Mouse (Mus musculus) forebrain, embryonic 11.5 days (tissue): ENCODE measurements around the gene Myrf. TPM values are rescaled to one million over a fixed set of nuclear protein-coding genes. Genes with fewer than 3 reads are reported as not detected.
"Not testable (repeated sequence)": the region's sequence is repeated elsewhere in the genome, so short reads cannot be mapped to it uniquely, and the experiment has no call there.

Source experiments
- ATAC-seq: fragments of 200-750 bp; cut with Nextera tagmentation; replicated peaks from 2 replicates; pipeline ENCODE4 v1.8.0; 2017; ENCODE audit warnings: moderate TSS enrichment; ENCODE audit not compliant: low FRiP score
- DNase-seq: peaks from one replicate; pipeline ENCODE4 v3.0.0-alpha.2; 2017; ENCODE audit warnings: low spot score
- H3K27ac ChIP-seq: fragments of 300-500 bp; sonication (generic); 2 replicates; pipeline ENCODE4 v1.5.1; 2014; ENCODE audit warnings: low read depth, low read length
- H3K27me3 ChIP-seq: fragments of 300-500 bp; sonication (generic); 2 replicates; pipeline ENCODE4 v1.6.1; 2014; ENCODE audit warnings: mild to moderate bottlenecking, low read length, mixed read lengths; ENCODE audit not compliant: control insufficient read depth, insufficient read depth
- H3K36me3 ChIP-seq: fragments of 300-500 bp; sonication (generic); 2 replicates; pipeline ENCODE4 v1.6.1; 2014; ENCODE audit warnings: mild to moderate bottlenecking, low read length, moderate library complexity, mixed read lengths; ENCODE audit not compliant: control insufficient read depth, insufficient read depth
- H3K4me1 ChIP-seq: fragments of 300-500 bp; sonication (generic); replicated peaks from 2 replicates; pipeline ENCODE4 v1.6.1; 2014; ENCODE audit warnings: low read length, mixed read lengths; ENCODE audit not compliant: control insufficient read depth, insufficient read depth
- H3K4me2 ChIP-seq: fragments of 300-500 bp; sonication (generic); 2 replicates; pipeline ENCODE4 v1.6.1; 2014; ENCODE audit warnings: low read depth, mild to moderate bottlenecking, low read length, moderate library complexity, mixed read lengths; ENCODE audit not compliant: severe bottlenecking
- H3K4me3 ChIP-seq: fragments of 300-500 bp; sonication (generic); 2 replicates; pipeline ENCODE4 v1.5.1; 2014; ENCODE audit warnings: low read depth, low read length
- H3K9ac ChIP-seq: fragments of 300-500 bp; sonication (generic); 2 replicates; pipeline ENCODE4 v1.6.1; 2014; ENCODE audit warnings: low read length
- H3K9me3 ChIP-seq: fragments of 300-500 bp; sonication (generic); 2 replicates; pipeline ENCODE4 v1.6.1; 2016; ENCODE audit warnings: low read length, mixed read lengths; ENCODE audit not compliant: control insufficient read depth
- WGBS: fragments of 180-500 bp; shearing (Covaris S2); extraction: QIAGEN DNeasy Blood & Tissue Kit; methylation state at CpG from one replicate; pipeline ENCODE4 v1.1.7; 2014; 5-methylcytosine and 5-hydroxymethylcytosine counted together
- polyA plus RNA-seq: library from polyadenylated mRNA; unstranded; fragments of >200 nt; fragmentation: Nextera tagmentation; extraction: Ambion mirVana; gene quantifications from 2 replicates; pipeline ENCODE4 v1.2.1, GENCODE M21; 2014

Myrf gene
- polyA plus RNA-seq, 1 experiment from 2014 or later: 2.1 TPM

- DNase-seq (no peak), ATAC-seq (no peak)
- Histone ChIP-seq H3K27ac (no peak overlapping the region), H3K4me3 (no peak overlapping the region), H3K27me3 (no peaks in the 10 kb centered on the region), H3K9ac (no peak overlapping the region), H3K9me3 (no peaks in the 10 kb centered on the region), H3K36me3 (no peaks in the 10 kb centered on the region), H3K4me1 (no peaks in the 10 kb centered on the region), H3K4me2 (no peak overlapping the region)
- 75% methylated on average over 1 of the region's 1 CpGs for WGBS
These were observed 64.1 kb downstream of the Myrf start for GRCm38 (mm10) chr19:10176477-10176876.

DNA sequence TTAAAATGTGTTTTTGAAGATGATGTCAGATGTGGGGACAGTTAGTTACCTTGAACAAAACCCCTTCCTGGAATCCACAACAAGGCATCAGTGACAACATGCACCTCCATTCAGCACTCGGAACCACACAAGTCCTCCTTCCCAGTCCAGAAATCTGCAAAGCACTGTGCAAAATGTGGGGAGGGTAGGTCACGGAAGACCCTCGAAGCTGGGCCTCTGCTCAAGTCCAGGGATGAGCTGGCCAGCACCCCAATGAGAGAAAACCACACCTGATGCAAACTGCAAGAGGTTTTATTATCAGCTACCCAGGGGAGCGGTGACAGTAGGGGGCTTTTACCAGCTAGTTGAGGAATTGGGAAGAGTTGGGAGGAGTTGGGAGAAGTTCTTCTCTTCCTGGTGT is 65.6 kb downstream of the Myrf start:
- no peaks in the 10 kb centered on the region for H3K27me3 ChIP-seq
- H3K27ac ChIP-seq: no peak overlapping the region
- H3K4me2 ChIP-seq: no peak overlapping the region
- no peaks in the 10 kb centered on the region for H3K36me3 ChIP-seq
- no peaks in the 10 kb centered on the region for H3K9me3 ChIP-seq
- H3K4me3 ChIP-seq: no peak overlapping the region
- H3K9ac ChIP-seq: no peak overlapping the region
- no peaks in the 10 kb centered on the region for H3K4me1 ChIP-seq
- ATAC-seq: no peak
- DNase-seq: no peak
- WGBS: 85% methylated on average over 4 of the region's 4 CpGs

DNA sequence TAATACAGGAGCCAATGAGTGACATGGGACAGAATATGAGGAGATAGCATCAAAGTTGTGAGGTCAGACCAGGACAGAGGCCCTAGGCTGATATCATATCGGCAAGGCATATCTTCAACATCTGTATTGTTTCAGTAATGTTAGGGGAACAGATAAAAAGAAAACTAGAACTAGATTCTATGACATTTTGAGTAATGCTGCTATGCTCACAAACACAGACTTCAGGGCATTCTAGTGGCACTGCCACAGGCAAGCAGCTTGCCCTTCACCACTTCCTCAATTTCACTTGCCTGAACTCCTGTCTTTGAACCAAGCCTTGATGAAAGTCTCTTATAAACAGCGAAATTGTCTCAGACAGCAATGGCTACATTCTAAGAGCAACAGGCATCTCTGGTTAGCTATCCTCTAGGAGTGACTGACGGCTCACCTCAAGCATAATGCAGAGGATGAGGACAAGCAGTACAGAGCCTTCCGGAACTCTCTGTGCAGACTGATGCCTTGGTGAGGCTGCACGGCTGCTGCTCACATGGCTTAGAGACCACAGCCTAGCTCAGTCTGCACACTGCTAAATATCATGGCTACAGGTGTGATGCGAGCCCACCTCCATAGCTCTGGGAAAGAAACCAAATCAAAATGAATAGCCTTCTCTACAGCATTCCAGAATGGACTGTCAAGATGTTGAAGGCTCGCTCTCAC is 66.6 kb downstream of the Myrf start:
- ATAC-seq: no peak
- H3K27ac ChIP-seq: no peak overlapping the region
- no peak overlapping the region for H3K9ac ChIP-seq
- no peaks in the 10 kb centered on the region for H3K9me3 ChIP-seq
- no peaks in the 10 kb centered on the region for H3K4me1 ChIP-seq
- no peak overlapping the region for H3K4me3 ChIP-seq
- no peak for DNase-seq
- H3K27me3 ChIP-seq: no peaks in the 10 kb centered on the region
- 90% methylated on average over 7 of the region's 7 CpGs for WGBS
- no peaks in the 10 kb centered on the region for H3K36me3 ChIP-seq
- H3K4me2 ChIP-seq: no peak overlapping the region

DNA sequence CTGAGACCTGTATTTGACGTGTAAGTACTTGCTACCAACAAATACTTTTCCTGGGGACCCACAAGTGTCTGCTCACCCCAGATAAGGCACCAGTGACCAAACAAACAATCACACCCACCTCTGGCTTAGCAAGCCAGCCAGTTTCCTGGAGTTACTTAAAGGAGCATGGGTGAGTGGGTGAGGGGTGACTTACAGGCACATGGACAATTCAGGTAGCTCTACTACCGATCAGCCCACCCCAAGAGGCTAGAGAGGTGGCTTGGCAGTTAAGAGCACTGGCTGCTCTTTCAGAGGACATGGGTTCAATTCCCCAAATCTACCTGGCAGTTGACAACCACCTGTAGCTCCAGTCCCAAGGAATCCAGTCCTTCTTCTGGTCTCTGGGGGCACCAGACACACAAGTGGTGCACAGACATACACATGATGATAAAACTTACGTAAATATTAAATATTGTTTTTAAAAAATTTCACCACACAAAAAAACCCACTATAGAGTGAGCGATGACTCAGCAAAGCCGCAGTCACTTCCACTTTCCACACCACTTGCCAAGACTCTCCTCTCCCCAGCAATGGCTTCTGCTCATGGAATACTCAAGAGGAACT is 67.3 kb downstream of the Myrf start:
- H3K36me3 ChIP-seq: no peaks in the 10 kb centered on the region
- H3K4me3 ChIP-seq: no peak overlapping the region
- H3K27ac ChIP-seq: no peak overlapping the region
- H3K4me1 ChIP-seq: no peaks in the 10 kb centered on the region
- no peaks in the 10 kb centered on the region for H3K27me3 ChIP-seq
- H3K9me3 ChIP-seq: no peaks in the 10 kb centered on the region
- WGBS: 89% methylated on average over 5 of the region's 5 CpGs
- no peak overlapping the region for H3K9ac ChIP-seq
- ATAC-seq (no peak), DNase-seq (no peak)
- no peak overlapping the region for H3K4me2 ChIP-seq

DNA sequence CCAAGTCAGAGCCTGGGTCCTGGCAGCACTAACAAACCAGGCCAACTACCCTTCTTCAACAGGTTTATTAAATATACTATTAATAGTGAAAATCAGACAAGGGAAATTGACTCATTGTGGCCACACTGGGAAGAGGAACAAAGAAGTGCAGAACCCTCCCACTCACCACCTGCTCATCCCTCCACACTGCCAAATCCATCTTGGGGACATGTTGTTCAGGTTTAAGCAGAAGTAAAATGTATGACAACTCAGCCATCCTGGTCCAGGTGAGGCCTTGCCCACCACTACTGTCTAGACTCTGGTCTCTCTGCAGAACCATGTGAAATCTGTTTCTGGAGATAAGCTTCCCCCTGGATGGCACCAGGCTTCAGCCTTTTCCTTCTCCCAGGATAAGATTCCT is 68.7 kb downstream of the Myrf start:
- no peak overlapping the region for H3K27ac ChIP-seq
- no peak overlapping the region for H3K9ac ChIP-seq
- ATAC-seq (no peak), DNase-seq (no peak)
- no peaks in the 10 kb centered on the region for H3K36me3 ChIP-seq
- H3K4me2 ChIP-seq: no peak overlapping the region
- no peak overlapping the region for H3K4me3 ChIP-seq
- H3K9me3 ChIP-seq: no peaks in the 10 kb centered on the region
- H3K4me1 ChIP-seq: no peaks in the 10 kb centered on the region
- no peaks in the 10 kb centered on the region for H3K27me3 ChIP-seq

GRCm38 (mm10) chr19:10171359-10171758 is 69.2 kb downstream of the Myrf start:
- H3K27ac ChIP-seq: no peak overlapping the region
- 91% methylated on average over 7 of the region's 7 CpGs for WGBS
- H3K27me3 ChIP-seq: no peaks in the 10 kb centered on the region
- DNase-seq (no peak), ATAC-seq (no peak)
- no peaks in the 10 kb centered on the region for H3K9me3 ChIP-seq
- no peaks in the 10 kb centered on the region for H3K36me3 ChIP-seq
- H3K4me2 ChIP-seq: no peak overlapping the region
- H3K4me3 ChIP-seq: no peak overlapping the region
- no peaks in the 10 kb centered on the region for H3K4me1 ChIP-seq
- H3K9ac ChIP-seq: no peak overlapping the region

- no peak overlapping the region for H3K9ac ChIP-seq
- no peaks in the 10 kb centered on the region for H3K27me3 ChIP-seq
- no peak overlapping the region for H3K4me2 ChIP-seq
- 31% methylated on average over 1 of the region's 1 CpGs for WGBS
- no peak overlapping the region for H3K27ac ChIP-seq
- no peak for ATAC-seq
- H3K36me3 ChIP-seq: no peaks in the 10 kb centered on the region
- no peaks in the 10 kb centered on the region for H3K4me1 ChIP-seq
- no peak overlapping the region for H3K4me3 ChIP-seq
- no peaks in the 10 kb centered on the region for H3K9me3 ChIP-seq
- DNase-seq: no peak
These were observed 70.1 kb downstream of the Myrf start for GRCm38 (mm10) chr19:10170466-10170865.

DNA sequence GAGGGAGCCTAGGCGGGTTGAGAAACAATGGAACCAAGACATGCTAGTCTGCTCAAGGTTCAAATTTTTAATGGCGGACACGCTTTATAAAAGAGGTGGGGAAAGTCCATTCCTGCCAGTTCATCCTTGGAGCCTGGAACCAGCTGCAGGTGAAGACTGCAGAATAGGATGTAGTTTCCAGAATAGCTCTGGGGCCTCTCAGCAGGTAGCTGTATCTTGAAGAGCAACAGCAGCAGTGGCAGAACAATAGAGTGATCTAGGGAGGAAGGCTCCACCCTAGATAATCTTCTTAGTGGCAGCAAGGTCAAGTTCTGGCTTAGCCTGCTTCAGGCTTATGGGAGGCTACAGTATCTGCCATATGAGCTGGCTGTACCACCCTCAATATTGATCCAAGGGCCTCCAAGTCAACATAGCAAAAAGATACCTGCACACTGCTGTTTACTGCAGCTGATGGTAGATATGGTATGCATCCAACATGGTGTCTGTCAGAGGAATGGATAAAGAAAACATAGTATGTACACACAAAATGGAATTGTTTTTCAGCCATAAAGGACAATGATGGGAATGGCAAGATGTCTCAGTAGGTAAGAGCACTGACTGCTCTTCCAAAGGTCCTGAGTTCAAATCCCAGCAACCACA is 70.7 kb downstream of the Myrf start:
- H3K4me1 ChIP-seq, H3K36me3 ChIP-seq, H3K9ac ChIP-seq, H3K27me3 ChIP-seq, H3K4me2 ChIP-seq, H3K4me3 ChIP-seq, ATAC-seq, H3K27ac ChIP-seq, DNase-seq, H3K9me3 ChIP-seq: not testable (repeated sequence)
- 86% methylated on average over 3 of the region's 3 CpGs for WGBS

- Histone ChIP-seq H3K4me3 (no peak overlapping the region), H3K36me3 (no peaks in the 10 kb centered on the region), H3K4me2 (no peak overlapping the region), H3K9me3 (no peaks in the 10 kb centered on the region), H3K4me1 (no peaks in the 10 kb centered on the region), H3K27ac (no peak overlapping the region), H3K27me3 (no peaks in the 10 kb centered on the region), H3K9ac (no peak overlapping the region)
- ATAC-seq (no peak), DNase-seq (no peak)
These were observed 71.4 kb downstream of the Myrf start for GRCm38 (mm10) chr19:10169179-10169578.
